Mouse (Mus musculus) liver, embryonic 12.5 days (tissue): ENCODE measurements at regions not wholly inside any gene's neighbourhood (a gene's known extent, or its start where the extent isn't known, plus 50 kb on each side); places are given as distances from the start of the nearest gene placed in this dataset.

Experiments used
- ATAC-seq: fragments of 200-750 bp; cut with Nextera tagmentation; 2 replicates; pipeline ENCODE4 v1.8.0; 2017; ENCODE audit warnings: moderate number of reproducible peaks, mild to moderate bottlenecking, moderate library complexity
- H3K27ac ChIP-seq: fragments of 300-500 bp; sonication (generic); 2 replicates; pipeline ENCODE4 v1.5.1; 2016; ENCODE audit warnings: mild to moderate bottlenecking
- H3K27me3 ChIP-seq: fragments of 300-500 bp; sonication (generic); replicated peaks from 2 replicates; pipeline ENCODE4 v1.6.1; 2016; ENCODE audit warnings: mild to moderate bottlenecking, moderate library complexity
- H3K36me3 ChIP-seq: fragments of 300-500 bp; sonication (generic); 2 replicates; pipeline ENCODE4 v1.6.1; 2016; ENCODE audit warnings: mild to moderate bottlenecking, moderate library complexity
- H3K4me1 ChIP-seq: fragments of 300-500 bp; sonication (generic); 2 replicates; pipeline ENCODE4 v1.6.1; 2016
- H3K4me2 ChIP-seq: fragments of 300-500 bp; sonication (generic); 2 replicates; pipeline ENCODE4 v1.6.1; 2016; ENCODE audit warnings: mild to moderate bottlenecking, moderate library complexity
- H3K4me3 ChIP-seq: fragments of 300-500 bp; sonication (generic); 2 replicates; pipeline ENCODE4 v1.5.1; 2016; ENCODE audit warnings: mild to moderate bottlenecking, moderate library complexity
- H3K9ac ChIP-seq: fragments of 300-500 bp; sonication (generic); 2 replicates; pipeline ENCODE4 v1.6.1; 2016; ENCODE audit warnings: mild to moderate bottlenecking, moderate library complexity
- H3K9me3 ChIP-seq: fragments of 300-500 bp; sonication (generic); replicated peaks from 2 replicates; pipeline ENCODE4 v1.6.1; 2016; ENCODE audit warnings: mild to moderate bottlenecking, moderate library complexity
- WGBS: fragments of 180-500 bp; shearing (Covaris S2); methylation state at CpG from one replicate; pipeline ENCODE4 v1.1.7; 2016; ENCODE audit not compliant: insufficient replicate concordance; 5-methylcytosine and 5-hydroxymethylcytosine counted together

- Histone ChIP-seq H3K27ac (no peak overlapping the region), H3K4me2 (no peak overlapping the region), H3K4me3 (no peak overlapping the region), H3K36me3 (no peaks in the 10 kb centered on the region), H3K27me3 (no peaks in the 10 kb centered on the region), H3K4me1 (no peaks in the 10 kb centered on the region), H3K9ac (no peak overlapping the region), H3K9me3 (no peaks in the 10 kb centered on the region)
- 74% methylated on average over 5 of the region's 5 CpGs for WGBS
- ATAC-seq: no peak
These were observed 151.9 kb upstream of the Nrip1 start for GRCm38 (mm10) chr16:76525563-76525962.

GRCm38 (mm10) chr16:76524921-76525320, 151.3 kb upstream of the Nrip1 start:
- no peak for ATAC-seq
- Histone ChIP-seq H3K4me1 (no peaks in the 10 kb centered on the region), H3K9me3 (no peaks in the 10 kb centered on the region)

GRCm38 (mm10) chr16:76521142-76521541, 147.5 kb upstream of the Nrip1 start:
- Histone ChIP-seq H3K9ac (no peak overlapping the region), H3K4me2 (no peak overlapping the region), H3K36me3 (no peaks in the 10 kb centered on the region), H3K4me1 (no peaks in the 10 kb centered on the region), H3K27ac (no peak overlapping the region), H3K9me3 (no peaks in the 10 kb centered on the region), H3K4me3 (no peak overlapping the region), H3K27me3 (no peaks in the 10 kb centered on the region)
- no peak for ATAC-seq
- WGBS: 89% methylated on average over 6 of the region's 6 CpGs

More at GRCm38 (mm10) chr16:76524921-76525320, 151.3 kb upstream of the Nrip1 start:
- 62% methylated on average over 4 of the region's 4 CpGs for WGBS
- H3K27ac ChIP-seq: no peak overlapping the region
- H3K4me2 ChIP-seq: no peak overlapping the region
- H3K4me3 ChIP-seq: no peak overlapping the region
- no peaks in the 10 kb centered on the region for H3K27me3 ChIP-seq
- H3K36me3 ChIP-seq: no peaks in the 10 kb centered on the region
- H3K9ac ChIP-seq: no peak overlapping the region

GRCm38 (mm10) chr16:76520643-76520993, 147.0 kb upstream of the Nrip1 start:
- ATAC-seq: no peak
- H3K27me3 ChIP-seq: no peaks in the 10 kb centered on the region
- H3K4me3 ChIP-seq: no peak overlapping the region
- H3K9me3 ChIP-seq: no peaks in the 10 kb centered on the region
- H3K4me2 ChIP-seq: no peak overlapping the region
- H3K9ac ChIP-seq: no peak overlapping the region
- H3K36me3 ChIP-seq: no peaks in the 10 kb centered on the region
- 44% methylated on average over 3 of the region's 3 CpGs for WGBS
- no peak overlapping the region for H3K27ac ChIP-seq
- H3K4me1 ChIP-seq: no peaks in the 10 kb centered on the region

- no peaks in the 10 kb centered on the region for H3K27me3 ChIP-seq
- no peak for ATAC-seq
- 68% methylated on average over 10 of the region's 10 CpGs for WGBS
- H3K9ac ChIP-seq: no peak overlapping the region
- no peaks in the 10 kb centered on the region for H3K9me3 ChIP-seq
- no peak overlapping the region for H3K27ac ChIP-seq
- H3K36me3 ChIP-seq: no peaks in the 10 kb centered on the region
- H3K4me3 ChIP-seq: no peak overlapping the region
- H3K4me2 ChIP-seq: no peak overlapping the region
- no peaks in the 10 kb centered on the region for H3K4me1 ChIP-seq
These were observed 146.4 kb upstream of the Nrip1 start for GRCm38 (mm10) chr16:76519911-76520642.

GRCm38 (mm10) chr16:76510861-76511260, 137.2 kb upstream of the Nrip1 start:
- Histone ChIP-seq H3K36me3 (no peaks in the 10 kb centered on the region), H3K4me1 (no peaks in the 10 kb centered on the region), H3K27me3 (no peaks in the 10 kb centered on the region), H3K27ac (no peak overlapping the region), H3K9me3 (no peaks in the 10 kb centered on the region), H3K4me3 (no peak overlapping the region), H3K4me2 (no peak overlapping the region), H3K9ac (no peak overlapping the region)
- 51% methylated on average over 8 of the region's 8 CpGs for WGBS
- ATAC-seq: no peak

- WGBS: 60% methylated on average over 6 of the region's 6 CpGs
- ATAC-seq: no peak
- no peak overlapping the region for H3K4me2 ChIP-seq
These were observed 135.6 kb upstream of the Nrip1 start for GRCm38 (mm10) chr16:76509109-76509650.

GRCm38 (mm10) chr16:76507191-76507746, 133.6 kb upstream of the Nrip1 start:
- H3K4me3 ChIP-seq: no peak overlapping the region
- 69% methylated on average over 5 of the region's 5 CpGs for WGBS
- H3K36me3 ChIP-seq: no peaks in the 10 kb centered on the region
- H3K4me2 ChIP-seq: no peak overlapping the region
- H3K9ac ChIP-seq: no peak overlapping the region
- no peaks in the 10 kb centered on the region for H3K9me3 ChIP-seq
- ATAC-seq: no peak
- no peaks in the 10 kb centered on the region for H3K4me1 ChIP-seq
- H3K27ac ChIP-seq: no peak overlapping the region
- no peaks in the 10 kb centered on the region for H3K27me3 ChIP-seq

More at GRCm38 (mm10) chr16:76509109-76509650, 135.6 kb upstream of the Nrip1 start:
- Histone ChIP-seq H3K9me3 (no peaks in the 10 kb centered on the region), H3K4me1 (no peaks in the 10 kb centered on the region), H3K27me3 (no peaks in the 10 kb centered on the region), H3K4me3 (no peak overlapping the region), H3K36me3 (no peaks in the 10 kb centered on the region), H3K27ac (no peak overlapping the region), H3K9ac (no peak overlapping the region)

GRCm38 (mm10) chr16:76506240-76506639, 132.6 kb upstream of the Nrip1 start:
- Histone ChIP-seq H3K36me3 (no peaks in the 10 kb centered on the region), H3K4me1 (no peaks in the 10 kb centered on the region), H3K4me2 (no peak overlapping the region), H3K27me3 (no peaks in the 10 kb centered on the region), H3K9me3 (no peaks in the 10 kb centered on the region), H3K4me3 (no peak overlapping the region), H3K27ac (no peak overlapping the region), H3K9ac (no peak overlapping the region)
- no peak for ATAC-seq
- WGBS: 62% methylated on average over 4 of the region's 4 CpGs

GRCm38 (mm10) chr16:76499686-76500400, 126.2 kb upstream of the Nrip1 start:
- Histone ChIP-seq H3K4me2 (no peak overlapping the region), H3K4me1 (no peaks in the 10 kb centered on the region), H3K27ac (no peak overlapping the region), H3K9ac (no peak overlapping the region), H3K36me3 (no peaks in the 10 kb centered on the region), H3K27me3 (no peaks in the 10 kb centered on the region), H3K9me3 (no peaks in the 10 kb centered on the region), H3K4me3 (no peak overlapping the region)
- WGBS: 62% methylated on average over 8 of the region's 8 CpGs
- no peak for ATAC-seq

- H3K9ac ChIP-seq: no peak overlapping the region
- 41% methylated on average over 2 of the region's 2 CpGs for WGBS
- H3K27me3 ChIP-seq: no peaks in the 10 kb centered on the region
- no peak for ATAC-seq
- no peak overlapping the region for H3K4me2 ChIP-seq
- H3K4me1 ChIP-seq: no peaks in the 10 kb centered on the region
- H3K9me3 ChIP-seq: no peaks in the 10 kb centered on the region
- no peaks in the 10 kb centered on the region for H3K36me3 ChIP-seq
- no peak overlapping the region for H3K4me3 ChIP-seq
- H3K27ac ChIP-seq: no peak overlapping the region
These were observed 124.6 kb upstream of the Nrip1 start for GRCm38 (mm10) chr16:76498233-76498632.
